Mouse (Mus musculus) retina, postnatal 1 day (tissue): ENCODE results near the gene Rbms1.
"Not testable (repeated sequence)": the region's sequence is repeated elsewhere in the genome, so short reads cannot be mapped to it uniquely, and the experiment has no call there.

Experiments
- DNase-seq: peaks from one replicate; pipeline ENCODE4 v3.0.0-alpha.2; 2012

The Rbms1 gene

GRCm38 (mm10) chr2:60844259-60844658, 118.7 kb downstream of the Rbms1 start:
- DNase-seq: no peak

GRCm38 (mm10) chr2:60843633-60844032, 119.4 kb downstream of the Rbms1 start:
- no peak for DNase-seq

GRCm38 (mm10) chr2:60842976-60843375, 120.0 kb downstream of the Rbms1 start:
- DNase-seq: no peak

- DNase-seq: no peak
Measured at GRCm38 (mm10) chr2:60840922-60841321, 122.1 kb downstream of the Rbms1 start.

- no peak for DNase-seq
Measured at GRCm38 (mm10) chr2:60839498-60839897, 123.5 kb downstream of the Rbms1 start.

GRCm38 (mm10) chr2:60838856-60839255, 124.1 kb downstream of the Rbms1 start:
- no peak for DNase-seq

DNA sequence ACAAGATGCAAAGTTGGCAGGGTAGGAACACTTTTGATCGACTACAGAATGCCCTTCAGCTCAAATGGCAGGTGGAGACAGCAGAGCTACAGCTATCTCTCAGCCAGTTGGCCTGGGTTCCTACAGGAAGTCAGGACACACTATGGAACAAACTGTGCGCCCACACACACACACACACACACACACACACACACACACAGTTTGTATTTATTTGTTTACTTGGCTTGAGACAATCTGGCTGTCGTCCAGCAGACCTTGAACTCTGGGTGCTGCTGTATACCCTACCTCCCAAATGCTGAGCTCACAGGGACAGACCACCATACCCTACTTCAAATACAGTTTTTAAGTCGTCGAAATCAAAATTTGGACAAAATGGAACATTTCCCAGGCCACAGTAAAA, 125.4 kb downstream of the Rbms1 start:
- no peak for DNase-seq

- no peak for DNase-seq
Measured at GRCm38 (mm10) chr2:60836237-60836636, 126.8 kb downstream of the Rbms1 start.

DNA sequence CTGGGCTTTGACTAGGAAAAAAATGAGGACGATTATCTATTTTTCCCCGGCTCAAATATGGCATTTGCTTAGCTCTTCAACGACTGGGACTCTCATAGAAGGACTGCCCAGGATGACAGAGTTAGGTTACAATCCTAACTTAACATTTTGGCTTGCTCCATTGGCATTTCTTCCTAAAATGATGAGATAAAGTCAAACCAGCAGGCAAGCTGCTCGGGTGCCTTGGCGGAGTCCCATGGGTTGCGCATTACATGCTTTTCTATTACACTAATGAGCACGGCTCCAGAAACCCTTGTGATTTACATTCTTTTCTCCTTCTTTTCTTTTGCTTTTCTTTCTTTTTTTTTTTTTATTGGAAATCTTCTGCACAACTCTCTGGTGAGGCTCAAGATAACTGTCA, 128.7 kb downstream of the Rbms1 start:
- no peak for DNase-seq

- DNase-seq: no peak
Measured at GRCm38 (mm10) chr2:60832254-60832653, 130.7 kb downstream of the Rbms1 start.

DNA sequence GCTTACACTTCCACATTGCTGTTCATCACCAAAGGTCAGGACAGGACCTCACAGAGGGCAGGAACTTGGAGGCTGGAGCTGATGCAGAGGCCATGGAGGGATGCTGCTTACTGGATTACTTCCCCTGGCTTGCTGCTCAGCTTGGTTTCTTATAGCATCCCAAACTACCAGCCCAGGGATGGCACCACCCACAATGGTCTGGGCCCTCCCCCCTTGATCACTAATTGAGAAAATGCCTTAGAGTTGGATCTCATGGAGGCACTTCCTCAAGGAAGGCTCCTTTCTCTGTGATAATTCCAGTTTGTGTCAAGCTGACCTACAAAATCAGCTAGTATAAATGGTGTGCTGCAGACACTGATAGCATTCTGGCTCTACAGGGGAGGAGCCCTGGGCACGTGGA, 132.5 kb downstream of the Rbms1 start:
- not testable (repeated sequence) for DNase-seq

- no peak for DNase-seq
Measured at GRCm38 (mm10) chr2:60828908-60829462, 134.0 kb downstream of the Rbms1 start.

DNA sequence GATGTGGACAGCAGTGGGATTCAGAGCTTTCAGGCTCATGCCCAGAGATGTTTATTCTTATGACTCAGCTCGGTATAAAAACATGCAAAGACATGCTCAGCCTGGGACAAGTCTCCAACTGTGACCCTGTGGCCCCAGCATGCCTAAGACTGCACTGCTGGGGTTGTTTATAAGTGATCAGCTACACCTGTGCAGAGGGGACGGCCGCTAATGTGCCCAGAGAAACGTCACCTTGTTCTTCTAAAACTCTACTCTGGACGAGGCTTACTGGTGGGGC, 135.9 kb downstream of the Rbms1 start:
- DNase-seq: no peak

GRCm38 (mm10) chr2:60826406-60827151, 136.4 kb downstream of the Rbms1 start:
- DNase-seq: no peak

DNA sequence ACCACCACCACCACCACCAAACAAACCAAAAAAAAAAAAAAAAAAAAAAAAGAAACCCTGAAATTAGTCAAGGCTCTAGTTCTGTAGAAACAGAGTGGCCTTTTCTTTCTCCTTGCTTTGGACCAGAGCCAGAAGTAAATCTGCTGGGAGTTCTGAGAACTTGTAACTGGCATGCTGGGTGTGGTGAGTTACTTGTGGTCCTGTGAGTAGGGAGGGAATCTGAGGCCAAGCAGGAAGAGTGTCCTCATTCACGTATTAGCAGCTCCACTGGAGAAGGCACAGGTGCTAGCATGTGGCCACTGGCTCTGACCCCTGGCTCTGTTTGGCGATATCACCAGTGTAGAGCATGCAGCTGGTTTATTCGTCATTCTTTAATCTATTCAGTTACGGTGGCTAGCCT, 137.3 kb downstream of the Rbms1 start:
- no peak for DNase-seq

- no peak for DNase-seq
Measured at GRCm38 (mm10) chr2:60821635-60822034, 141.4 kb downstream of the Rbms1 start.

- DNase-seq: no peak
Measured at GRCm38 (mm10) chr2:60818632-60819031, 144.4 kb downstream of the Rbms1 start.

DNA sequence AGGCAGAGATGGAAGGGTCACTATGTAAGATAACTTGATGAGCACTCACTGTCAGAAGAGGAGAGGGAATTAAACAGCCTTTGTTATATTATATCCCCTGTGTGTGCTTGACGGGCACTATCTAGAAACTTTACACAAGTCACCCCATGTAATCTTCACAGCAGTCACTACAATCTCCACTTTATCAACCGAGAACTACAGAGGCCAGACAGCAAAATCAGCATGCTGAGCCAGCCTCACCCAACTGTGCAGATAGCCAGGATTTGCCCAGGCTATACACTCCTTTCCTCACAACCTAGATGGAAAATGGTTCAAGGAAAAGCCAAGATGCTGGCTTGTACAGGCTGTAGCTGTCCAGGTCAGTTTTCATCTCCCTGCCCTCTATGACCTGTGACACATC, 146.7 kb downstream of the Rbms1 start:
- no peak for DNase-seq

DNA sequence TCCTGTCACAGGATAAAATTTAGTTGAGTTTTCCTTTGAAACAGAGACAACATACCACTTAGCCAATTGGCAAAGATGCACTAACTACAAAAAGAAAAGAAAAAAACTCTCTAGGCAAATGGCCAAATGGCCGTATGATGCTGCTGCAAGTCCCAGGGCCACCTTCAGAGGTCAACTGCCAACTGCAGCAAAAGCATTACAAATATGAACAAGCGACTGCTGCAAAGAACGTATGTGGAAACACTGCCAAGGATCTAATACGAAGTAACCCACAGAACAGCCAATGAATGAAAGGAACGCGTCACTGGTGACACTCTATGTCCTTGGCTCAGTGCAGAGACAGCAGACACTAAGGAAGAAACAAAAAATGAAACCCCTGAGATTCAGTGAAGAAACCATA, 148.2 kb downstream of the Rbms1 start:
- DNase-seq: no peak

- no peak for DNase-seq
Measured at GRCm38 (mm10) chr2:60812949-60813348, 150.0 kb downstream of the Rbms1 start.

DNA sequence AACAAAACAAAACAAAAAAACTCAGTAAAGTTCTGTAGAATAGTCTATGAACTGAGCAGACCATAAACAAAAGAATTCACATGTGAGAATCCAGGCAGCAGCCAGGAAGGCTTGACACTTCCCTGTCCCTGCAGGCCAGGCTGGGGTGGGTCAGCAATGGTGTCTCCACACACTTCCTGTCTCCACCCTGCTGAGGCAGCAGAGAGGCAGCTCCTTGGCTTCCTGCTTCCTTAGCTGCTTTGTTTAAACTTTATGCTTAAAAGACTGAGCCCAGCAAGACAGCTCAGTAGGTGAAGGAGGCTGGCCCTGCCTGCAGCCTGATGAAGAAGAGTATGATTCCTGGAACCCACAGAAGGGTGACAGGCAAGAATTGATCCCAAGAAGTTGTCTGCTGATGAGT, 152.4 kb downstream of the Rbms1 start:
- DNase-seq: no peak

DNA sequence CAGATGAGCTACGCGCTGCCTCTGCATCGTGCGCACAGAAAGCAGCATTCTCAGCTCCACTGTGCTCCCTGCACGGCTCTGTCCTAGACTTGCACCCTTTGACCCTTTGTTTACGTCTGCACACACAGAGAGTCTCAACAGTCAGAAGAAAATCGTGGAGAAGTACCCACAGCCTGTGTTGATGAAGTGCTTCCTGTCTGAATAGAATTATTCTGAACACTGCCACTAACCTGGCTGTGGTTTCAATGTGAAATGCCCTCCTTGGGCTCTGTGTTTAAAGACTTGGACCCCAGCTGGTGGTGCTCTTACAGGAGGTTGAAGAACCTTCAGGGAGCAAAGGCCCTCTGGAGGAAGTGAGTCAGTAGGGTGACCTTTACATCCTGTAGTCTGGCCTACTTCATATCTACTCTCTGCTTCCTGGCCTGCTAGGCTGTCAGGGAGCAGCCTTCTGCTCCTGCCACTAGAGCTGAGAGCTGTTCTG, 153.5 kb downstream of the Rbms1 start:
- no peak for DNase-seq

GRCm38 (mm10) chr2:60808822-60809221, 154.2 kb downstream of the Rbms1 start:
- no peak for DNase-seq

DNA sequence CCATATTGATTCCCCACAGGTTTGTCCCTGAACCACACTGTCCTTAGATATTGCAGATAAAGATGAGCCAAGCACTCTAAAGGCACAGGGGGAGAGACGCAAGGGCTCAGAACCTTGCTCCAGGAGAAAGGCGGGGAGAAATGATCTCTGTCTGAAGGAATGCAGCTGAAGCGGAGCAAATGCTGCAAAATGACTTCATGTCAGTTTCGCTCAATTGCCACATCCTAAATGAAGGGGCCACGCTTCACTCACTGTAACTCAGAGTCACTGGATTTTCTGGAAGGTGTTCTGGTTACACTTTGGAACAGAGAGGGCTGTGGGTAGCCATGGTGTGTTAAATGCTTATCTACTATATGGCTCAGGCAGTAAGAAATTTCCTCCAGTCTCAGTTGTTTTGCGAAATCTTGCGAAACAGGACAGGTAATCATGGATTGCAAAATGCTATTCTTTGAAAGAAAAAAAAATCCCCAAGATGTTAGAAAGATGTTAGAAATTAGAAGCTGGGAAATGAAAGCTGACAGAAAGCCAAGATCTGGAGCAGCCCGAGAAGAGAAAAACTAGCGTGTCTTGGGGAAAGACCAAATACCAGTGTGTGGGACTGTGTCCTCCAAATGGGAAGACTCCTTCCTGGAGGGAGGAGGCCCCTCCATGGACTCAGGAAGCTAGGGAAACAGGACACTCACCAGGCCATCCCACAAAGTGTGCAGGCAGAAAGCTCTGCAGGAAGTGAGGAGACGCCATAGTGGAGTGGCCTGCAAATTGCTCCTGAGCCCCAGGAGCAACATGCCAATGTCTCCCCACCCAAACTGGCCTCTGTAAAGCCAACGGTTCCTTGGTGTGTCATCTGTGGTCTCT, 155.4 kb downstream of the Rbms1 start:
- no peak for DNase-seq
